Mouse (Mus musculus) testis, postnatal 10 days (tissue): ENCODE measurements around the gene BC107364.
"Not testable (repeated sequence)": the region's sequence is repeated elsewhere in the genome, so short reads cannot be mapped to it uniquely, and the experiment has no call there.

Source experiments
- DNase-seq: peaks from one replicate; pipeline ENCODE4 v3.0.0; 2021; ENCODE audit warnings: low spot score

The BC107364 gene

DNA sequence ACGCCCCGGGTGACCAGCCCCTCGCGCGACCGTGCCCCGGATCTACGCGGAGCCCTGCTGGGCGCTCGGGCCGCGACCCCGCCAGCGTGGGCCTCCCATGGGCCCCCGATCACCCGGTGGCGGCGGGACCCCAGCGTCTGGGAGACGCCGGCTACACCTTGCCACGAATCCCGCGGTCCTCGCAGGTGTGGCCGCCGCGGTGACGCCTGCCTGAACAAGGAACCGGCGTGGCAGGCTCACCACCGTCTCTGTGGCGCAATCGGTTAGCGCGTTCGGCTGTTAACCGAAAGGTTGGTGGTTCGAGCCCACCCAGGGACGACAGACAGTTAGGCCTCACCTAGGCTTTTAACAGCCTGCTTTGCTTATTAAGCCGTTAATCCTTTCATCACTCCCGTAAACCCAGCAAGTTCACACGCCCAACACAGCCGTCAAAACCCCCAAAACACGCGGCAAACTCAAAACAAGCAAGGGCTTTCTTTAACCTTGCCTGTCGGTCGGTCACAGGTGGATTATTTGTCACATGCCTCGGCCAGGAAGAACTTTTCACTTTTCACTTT, 847 bp downstream of the BC107364 start:
- DNase-seq, result not testable (repeated sequence)

DNA sequence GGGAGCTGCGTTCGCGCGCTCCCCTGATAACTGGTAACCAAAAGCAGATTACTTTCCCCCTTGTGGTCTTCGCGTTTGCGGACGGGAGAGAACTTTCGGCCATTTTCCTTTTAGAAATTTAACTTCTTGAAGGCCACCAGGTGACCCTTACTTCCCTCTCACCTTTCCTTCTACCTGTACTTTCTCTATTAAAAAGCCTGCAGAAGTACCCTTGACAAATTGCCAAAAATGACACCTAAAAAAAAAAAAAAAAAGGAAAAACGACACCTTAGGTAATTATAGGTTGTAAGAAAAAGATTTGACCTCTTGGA, 1.6 kb downstream of the BC107364 start:
- DNase-seq, result not testable (repeated sequence)

DNA sequence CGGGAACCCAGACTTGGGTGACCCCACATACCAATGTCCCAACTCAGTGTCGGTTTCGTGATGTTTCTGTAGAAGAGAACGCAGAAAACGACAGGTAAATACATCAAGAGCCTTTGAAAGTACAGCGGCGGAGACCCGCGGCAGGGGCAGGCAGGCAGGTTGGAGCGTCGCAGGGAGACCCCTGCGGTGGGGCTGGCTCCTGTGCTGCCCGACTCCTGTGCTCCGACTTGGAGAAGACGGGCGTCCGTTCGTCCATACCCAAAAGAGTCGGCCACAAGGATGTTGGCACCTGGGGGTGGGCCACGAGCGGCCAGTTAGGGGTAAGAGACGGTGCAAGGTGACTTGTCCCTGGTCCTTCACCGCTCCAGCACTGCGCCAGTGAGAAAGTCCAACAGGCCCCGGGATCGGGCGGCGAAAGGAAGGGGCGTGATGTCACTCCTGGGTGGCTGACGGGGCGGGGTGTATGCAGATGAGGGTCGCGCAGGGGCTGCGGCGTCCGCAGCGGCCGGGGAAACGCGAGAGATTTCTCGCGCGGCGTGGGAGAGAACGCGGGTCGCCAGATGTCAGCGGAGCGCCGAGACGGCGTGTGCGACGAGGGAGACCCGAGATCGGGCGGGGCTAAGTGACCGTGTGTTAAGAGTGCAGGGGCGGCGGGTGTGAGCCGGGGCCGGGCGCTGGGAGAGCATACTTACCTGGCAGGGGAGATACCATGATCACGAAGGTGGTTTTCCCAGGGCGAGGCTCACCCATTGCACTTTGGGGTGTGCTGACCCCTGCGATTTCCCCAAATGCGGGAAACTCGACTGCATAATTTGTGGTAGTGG, 2.1 kb downstream of the BC107364 start:
- DNase-seq, result not testable (repeated sequence)

- no peak for DNase-seq
These were observed 6.7 kb downstream of the BC107364 start for GRCm38 (mm10) chr3:96445436-96445835.

- DNase-seq, result peak; percentile 71
These were observed 11.5 kb downstream of the BC107364 start for GRCm38 (mm10) chr3:96440578-96440977.

DNA sequence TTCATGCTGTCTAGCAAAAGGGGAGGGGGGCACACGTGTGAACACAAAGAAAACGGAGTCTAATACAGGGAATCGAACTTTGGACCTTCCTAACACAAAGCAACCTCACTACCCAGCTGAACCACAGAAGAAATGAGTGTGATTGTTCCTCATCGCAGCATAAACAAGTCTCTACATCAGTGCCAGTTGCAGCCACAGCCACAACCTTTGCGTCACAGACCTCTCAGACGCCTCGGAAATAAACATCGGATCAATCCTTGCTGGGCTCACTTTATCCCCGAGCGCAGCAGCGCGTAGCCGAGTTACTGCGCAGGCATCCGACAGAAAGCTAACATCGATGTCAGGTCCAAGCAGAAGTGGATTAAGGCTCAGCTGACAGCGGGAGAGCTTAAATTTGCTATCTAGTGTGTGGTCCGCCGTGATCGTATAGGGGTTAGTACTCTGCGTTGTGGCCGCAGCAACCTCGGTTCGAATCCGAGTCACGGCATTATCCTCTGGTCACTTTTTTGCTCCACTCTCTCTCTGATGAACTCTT, 16.5 kb downstream of the BC107364 start:
- no peak for DNase-seq

DNA sequence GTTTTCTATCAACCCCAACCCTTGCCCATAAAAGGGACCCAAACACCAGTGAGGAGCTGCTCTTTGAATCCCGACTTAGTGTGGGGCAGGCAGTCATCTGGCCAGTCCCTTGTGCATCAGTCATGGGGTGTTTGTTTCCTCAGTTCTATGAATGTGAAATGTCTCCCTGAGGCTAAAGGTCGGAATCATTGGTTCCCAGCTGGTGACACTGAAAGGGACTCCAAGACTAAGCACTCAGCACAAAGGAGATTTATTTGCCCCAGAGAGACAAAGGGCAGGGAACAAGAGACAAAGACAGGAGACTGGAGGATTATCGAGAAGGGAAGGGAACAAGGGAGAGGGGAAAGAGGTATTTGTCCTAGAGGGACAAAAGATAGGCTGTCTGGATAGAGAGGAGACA, 19.9 kb downstream of the BC107364 start:
- DNase-seq, result no peak

GRCm38 (mm10) chr3:96429819-96430132, 22.3 kb downstream of the BC107364 start:
- no peak for DNase-seq

- DNase-seq, result no peak
These were observed 22.9 kb downstream of the BC107364 start for GRCm38 (mm10) chr3:96428941-96429818.

DNA sequence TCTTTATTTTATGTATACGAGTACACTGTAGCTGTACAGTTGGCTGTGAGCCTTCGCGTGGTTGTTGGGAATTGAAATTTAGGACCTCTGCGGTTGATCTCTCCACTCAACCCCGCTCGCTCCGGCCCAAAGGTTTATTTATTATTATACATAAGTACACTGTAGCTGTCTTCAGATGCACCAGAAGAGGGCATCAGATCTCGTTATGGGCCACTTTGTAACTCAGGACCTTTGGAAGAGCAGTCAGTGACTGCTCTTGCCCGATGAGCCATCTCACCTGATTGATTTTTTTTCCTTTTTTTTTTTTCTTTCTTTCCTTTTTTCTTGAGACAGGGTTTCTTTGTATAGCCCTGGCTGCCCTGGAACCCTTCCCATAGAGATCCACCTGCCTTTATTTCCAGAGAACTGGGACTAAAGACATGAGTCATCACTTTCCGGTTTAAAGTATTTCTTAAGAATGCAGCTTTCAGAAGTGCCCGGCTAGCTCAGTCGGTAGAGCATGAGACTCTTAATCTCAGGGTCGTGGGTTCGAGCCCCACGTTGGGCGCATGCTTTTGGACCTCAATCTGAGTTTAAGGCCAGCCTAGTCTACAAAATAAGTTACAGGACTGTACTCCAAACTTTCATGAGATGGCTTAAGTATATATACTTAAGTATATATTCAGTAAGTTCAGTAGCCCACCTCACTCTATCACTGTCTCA, 24.2 kb downstream of the BC107364 start:
- DNase-seq, result no peak

DNA sequence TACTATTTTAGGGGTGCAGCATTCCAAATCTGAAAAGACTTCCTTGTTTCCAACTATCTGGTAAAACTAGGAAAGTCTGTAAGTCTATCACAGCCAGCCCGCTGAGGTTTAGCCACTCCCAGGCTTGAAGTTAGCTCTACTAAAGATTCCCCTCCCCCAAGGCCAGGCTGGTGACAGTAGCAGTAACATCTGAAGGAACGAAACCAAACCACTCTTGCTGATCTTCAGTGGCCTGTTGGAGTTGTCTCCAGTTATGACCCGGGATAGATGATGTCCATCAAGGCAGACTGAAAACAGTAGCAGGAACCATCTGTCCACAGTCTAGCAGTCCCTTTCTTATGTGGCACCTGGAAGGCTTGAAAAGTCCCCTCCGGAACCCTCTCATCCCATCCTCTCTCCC, 24.8 kb downstream of the BC107364 start:
- no peak for DNase-seq

GRCm38 (mm10) chr3:96426268-96426667, 25.8 kb downstream of the BC107364 start:
- DNase-seq, result no peak

- not testable (repeated sequence) for DNase-seq
These were observed 27.7 kb downstream of the BC107364 start for GRCm38 (mm10) chr3:96424447-96424846.

GRCm38 (mm10) chr3:96423889-96424288, 28.2 kb downstream of the BC107364 start:
- DNase-seq, result no peak

DNA sequence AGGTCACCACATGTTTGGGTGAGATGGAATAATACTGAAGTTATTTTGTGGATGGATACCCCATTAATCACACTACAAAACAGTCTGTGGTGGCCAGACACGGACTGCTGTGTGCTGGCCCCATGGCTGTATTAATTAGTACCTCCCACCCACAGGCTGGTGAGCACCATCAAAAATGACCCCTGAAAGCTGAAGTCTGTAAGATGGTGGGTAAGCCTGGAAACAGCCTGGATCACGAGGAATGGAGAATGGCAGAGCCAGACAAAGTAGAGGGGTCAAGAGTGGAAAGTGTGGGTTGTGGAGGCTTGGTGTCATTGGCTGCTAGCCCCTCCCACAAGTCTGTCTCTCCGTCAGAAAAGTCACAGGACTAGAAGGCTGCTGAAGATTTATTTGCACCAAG, 31.3 kb downstream of the BC107364 start:
- no peak for DNase-seq

- DNase-seq, result not testable (repeated sequence)
These were observed 33.2 kb downstream of the BC107364 start for GRCm38 (mm10) chr3:96418902-96419301.

- no peak for DNase-seq
These were observed 34.0 kb downstream of the BC107364 start for GRCm38 (mm10) chr3:96417850-96418815.

DNA sequence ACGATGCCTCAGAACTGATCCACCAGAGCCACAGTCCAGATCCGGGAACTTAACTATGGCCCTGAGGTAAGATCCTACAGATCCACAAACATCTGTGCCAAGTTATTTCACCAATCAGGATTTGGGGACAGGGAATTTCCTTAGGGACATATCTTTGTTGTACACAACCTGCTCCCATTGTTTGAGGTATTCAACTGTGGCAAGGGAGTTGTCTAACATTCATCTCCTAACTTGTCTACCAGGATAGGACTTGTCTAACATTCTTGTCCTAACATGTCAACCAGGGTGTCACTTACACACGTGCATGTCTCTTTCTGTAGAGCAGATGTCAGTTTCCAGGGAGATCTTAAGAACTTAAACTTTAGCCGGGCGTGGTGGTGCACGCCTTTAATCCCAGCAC, 35.5 kb downstream of the BC107364 start:
- DNase-seq, result no peak

- DNase-seq, result no peak
These were observed 36.0 kb downstream of the BC107364 start for GRCm38 (mm10) chr3:96416056-96416455.

- no peak for DNase-seq
These were observed 37.2 kb downstream of the BC107364 start for GRCm38 (mm10) chr3:96414951-96415327.
